Mouse (Mus musculus) telencephalon, adult 2 months (tissue): ENCODE results near the gene Smad3.

ENCODE experiments used
- DNase-seq: peaks from one replicate; pipeline ENCODE4 v3.0.0-alpha.2; 2011; ENCODE audit warnings: low read depth, low spot score

Smad3 gene

GRCm38 (mm10) chr9:63720715-63721114 is 37.1 kb downstream of the Smad3 start:
- no peak for DNase-seq

GRCm38 (mm10) chr9:63719770-63720440 is 37.9 kb downstream of the Smad3 start:
- DNase-seq = no peak

GRCm38 (mm10) chr9:63718735-63719358 is 38.9 kb downstream of the Smad3 start:
- no peak for DNase-seq

- no peak for DNase-seq
Measured at GRCm38 (mm10) chr9:63718170-63718569, 39.6 kb downstream of the Smad3 start.

- DNase-seq = no peak
Measured at GRCm38 (mm10) chr9:63717474-63718005, 40.3 kb downstream of the Smad3 start.

- DNase-seq = no peak
Measured at GRCm38 (mm10) chr9:63716150-63717138, 41.4 kb downstream of the Smad3 start.

- DNase-seq = no peak
Measured at GRCm38 (mm10) chr9:63714572-63714971, 43.2 kb downstream of the Smad3 start.

GRCm38 (mm10) chr9:63712838-63713237 is 45.0 kb downstream of the Smad3 start:
- no peak for DNase-seq

- DNase-seq = no peak
Measured at GRCm38 (mm10) chr9:63711580-63712230, 46.1 kb downstream of the Smad3 start.

- no peak for DNase-seq
Measured at GRCm38 (mm10) chr9:63709857-63710256, 47.9 kb downstream of the Smad3 start.

- DNase-seq = no peak
Measured at GRCm38 (mm10) chr9:63709266-63709665, 48.5 kb downstream of the Smad3 start.

- no peak for DNase-seq
Measured at GRCm38 (mm10) chr9:63707816-63708588, 49.8 kb downstream of the Smad3 start.

- DNase-seq = no peak
Measured at GRCm38 (mm10) chr9:63706152-63706733, 51.6 kb downstream of the Smad3 start.

- DNase-seq = no peak
Measured at GRCm38 (mm10) chr9:63704979-63705751, 52.6 kb downstream of the Smad3 start.

- DNase-seq = no peak
Measured at GRCm38 (mm10) chr9:63704131-63704530, 53.7 kb downstream of the Smad3 start.

GRCm38 (mm10) chr9:63703236-63703785 is 54.5 kb downstream of the Smad3 start:
- DNase-seq = no peak

- DNase-seq = no peak
Measured at GRCm38 (mm10) chr9:63702502-63703013, 55.2 kb downstream of the Smad3 start.

GRCm38 (mm10) chr9:63701957-63702309 is 55.9 kb downstream of the Smad3 start:
- DNase-seq = no peak
